ENCODE assay signal across 8 mouse cellular contexts in the genomic region with DNA sequence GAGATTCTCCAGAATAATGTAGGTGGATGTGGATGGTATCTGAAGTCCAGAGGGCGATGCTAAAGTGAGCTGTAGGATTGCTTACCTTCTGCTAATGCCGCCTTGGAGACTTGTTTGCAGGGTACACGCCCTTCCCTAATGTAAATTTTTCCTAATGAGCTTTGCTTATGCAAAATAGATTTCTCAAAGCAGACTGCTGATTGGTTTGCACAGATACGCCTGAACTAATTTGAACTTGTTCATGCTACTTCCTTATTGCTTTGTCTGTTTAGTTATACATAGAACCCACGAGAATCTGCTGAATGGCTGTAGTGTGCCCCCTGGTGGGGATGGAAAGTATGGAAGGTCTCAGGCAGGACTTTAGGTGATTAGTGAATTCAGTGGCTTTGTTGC. TPM values are rescaled to one million over a fixed set of nuclear protein-coding genes. Genes with fewer than 3 reads are reported as not detected.
A peak's percentile ranks its signal among the peaks of the same experiment; 100 is the strongest.
DNase-seq lines count a peak whose midpoint lies in the region; ATAC-seq lines count a peak whose summit lies in the region.

No protein-coding gene starts in this region.

- no peaks in the 10 kb centered on the region for H3K27me3 ChIP-seq in embryonic facial prominence, embryonic 10.5 days (replicated peaks; ENCODE audit: low read depth, poor library complexity, severe bottlenecking)
- H3K27me3 ChIP-seq in heart, embryonic 13.5 days (replicated peaks) = no peaks in the 10 kb centered on the region
- no peaks in the 10 kb centered on the region for H3K27me3 ChIP-seq in kidney, embryonic 16.5 days (ENCODE audit: insufficient read depth, low read length)
- H3K27me3 ChIP-seq in lung, embryonic 15.5 days = no peaks in the 10 kb centered on the region

- H3K4me3 ChIP-seq in embryonic facial prominence, embryonic 10.5 days = no peak overlapping the region
- no peak overlapping the region for H3K4me3 ChIP-seq in heart, embryonic 13.5 days
- no peak overlapping the region for H3K4me3 ChIP-seq in kidney, embryonic 16.5 days (ENCODE audit: low read length)
- H3K4me3 ChIP-seq in lung, embryonic 15.5 days = no peak overlapping the region

- peak; percentile 43 for ATAC-seq in CD4-positive, CD25-positive, alpha-beta regulatory T cell, adult 4 months
- no peak for ATAC-seq in heart, embryonic 13.5 days (ENCODE audit: extremely low read depth, insufficient number of reproducible peaks, low FRiP score, low TSS enrichment)
- peak; percentile 39; the same call in 1 of the 2 replicates for ATAC-seq in kidney, embryonic 16.5 days (ENCODE audit: low FRiP score, low TSS enrichment)
- no peak for ATAC-seq in lung, embryonic 15.5 days (ENCODE audit: borderline replicate concordance, extremely low read depth, low FRiP score, low TSS enrichment)
- ATAC-seq in neutrophil, adult 5-6 weeks (ENCODE audit: extremely low read depth, insufficient number of reproducible peaks, low FRiP score, poor library complexity, severe bottlenecking) = peak; percentile 65; the same call in 1 of the 2 replicates

- H3K4me1 ChIP-seq in embryonic facial prominence, embryonic 10.5 days = peaks cover 12% of the 10 kb centered on the region
- peaks cover 27% of the 10 kb centered on the region for H3K4me1 ChIP-seq in heart, embryonic 13.5 days
- H3K4me1 ChIP-seq in kidney, embryonic 16.5 days (ENCODE audit: insufficient read depth, low read length) = 0 out of 2 replicates have a peak, but pooled peaks cover 6% of the 10 kb centered on the region
- H3K4me1 ChIP-seq in lung, embryonic 15.5 days = peaks cover 14% of the 10 kb centered on the region

- WGBS in embryonic facial prominence, embryonic 10.5 days = 68% methylated on average over 5 of the region's 5 CpGs
- 57% methylated on average over 5 of the region's 5 CpGs for whole genome bisulfite sequencing in heart, embryonic 13.5 days
- WGBS in kidney, embryonic 16.5 days = 74% methylated on average over 5 of the region's 5 CpGs
- WGBS in lung, embryonic 15.5 days = 54% methylated on average over 5 of the region's 5 CpGs

- H3K9ac ChIP-seq in heart, embryonic 13.5 days = no peak overlapping the region
- no peak overlapping the region for H3K9ac ChIP-seq in kidney, embryonic 16.5 days (replicated peaks; ENCODE audit: low read length)
- no peak overlapping the region for H3K9ac ChIP-seq in lung, embryonic 15.5 days

- no peaks in the 10 kb centered on the region for H3K9me3 ChIP-seq in embryonic facial prominence, embryonic 10.5 days
- H3K9me3 ChIP-seq in heart, embryonic 13.5 days = no peaks in the 10 kb centered on the region
- H3K9me3 ChIP-seq in kidney, embryonic 16.5 days (ENCODE audit: low read length) = no peaks in the 10 kb centered on the region
- no peaks in the 10 kb centered on the region for H3K9me3 ChIP-seq in lung, embryonic 15.5 days

- H3K4me2 ChIP-seq in heart, embryonic 13.5 days = 0 out of 2 replicates have a peak overlapping the region, but pooled peaks have one; percentile 0
- no peak overlapping the region for H3K4me2 ChIP-seq in kidney, embryonic 16.5 days (replicated peaks; ENCODE audit: low read depth, low read length)
- H3K4me2 ChIP-seq in lung, embryonic 15.5 days = no peak overlapping the region

- peak overlapping the region; percentile 81 for H3K27ac ChIP-seq in embryonic facial prominence, embryonic 10.5 days (replicated peaks)
- H3K27ac ChIP-seq in heart, embryonic 13.5 days (replicated peaks) = peak overlapping the region; percentile 71
- peak overlapping the region; percentile 19; the same call in 1 of the 2 replicates for H3K27ac ChIP-seq in kidney, embryonic 16.5 days (ENCODE audit: low read length)
- H3K27ac ChIP-seq in lung, embryonic 15.5 days = peak overlapping the region; percentile 82

- peak; percentile 89 for DNase-seq in R1 (ENCODE audit: low read depth, low spot score)
- peak; percentile 77 for DNase-seq in embryonic facial prominence, embryonic 10.5 days (ENCODE audit: low spot score)
- peak; percentile 81 for DNase-seq in thymus, postnatal 25 days

- H3K36me3 ChIP-seq in embryonic facial prominence, embryonic 10.5 days (replicated peaks) = peaks cover 29% of the 10 kb centered on the region
- peaks cover 36% of the 10 kb centered on the region for H3K36me3 ChIP-seq in heart, embryonic 13.5 days
- H3K36me3 ChIP-seq in kidney, embryonic 16.5 days (ENCODE audit: insufficient read depth, low read length) = peaks cover 12% of the 10 kb centered on the region
- peaks cover 14% of the 10 kb centered on the region for H3K36me3 ChIP-seq in lung, embryonic 15.5 days

RNA-seq across cellular contexts. Expression of a gene that starts 49.6 kb away (rescaled TPM):
- polyA plus RNA-seq in CD4-positive, CD25-positive, alpha-beta regulatory T cell, adult 4 months (2017; shearing (Covaris generic)) = 100 to 1,000 TPM in 1 of 2 experiments, 10 to 100 TPM in 1; 96.5 to 115 TPM
- 48.0 and 50.9 TPM in 2 replicates for polyA plus RNA-seq in embryonic facial prominence, embryonic 10.5 days (2016; fragmentation: Nextera tagmentation; extraction: Ambion mirVana)
- 31.6 and 33.7 TPM in 2 replicates for polyA plus RNA-seq in heart, embryonic 13.5 days (2015; fragmentation: Nextera tagmentation; extraction: Ambion mirVana)
- polyA plus RNA-seq in kidney, embryonic 16.5 days (2015; fragmentation: Nextera tagmentation; extraction: Ambion mirVana) = 38.0 and 41.0 TPM in 2 replicates
- polyA plus RNA-seq in lung, embryonic 15.5 days (2015; fragmentation: Nextera tagmentation; extraction: Ambion mirVana) = 36.8 and 44.9 TPM in 2 replicates
- total RNA-seq in neutrophil, adult 5-6 weeks (2017) = 194 and 211 TPM in 2 replicates

Comparison
In these comparisons a context has a peak if more than half of its experiments do, and no peak if none do; other contexts are left out.
1. ATAC-seq: peak in CD4-positive, CD25-positive, alpha-beta regulatory T cell, adult 4 months (single experiment), kidney, embryonic 16.5 days (single experiment) and neutrophil, adult 5-6 weeks (single experiment); none in heart, embryonic 13.5 days (single experiment) and lung, embryonic 15.5 days (single experiment).
2. H3K27ac ChIP-seq: peak in every context shown above with its lines; median percentile 82 in lung, embryonic 15.5 days; 81 in embryonic facial prominence, embryonic 10.5 days; 71 in heart, embryonic 13.5 days; 19 in kidney, embryonic 16.5 days.
3. Peak in every context shown above with its lines, with median percentiles within 50 percentile points of each other: DNase-seq.